Mouse (Mus musculus): Measurements from ENCODE around the gene Apol9a. TPM values are rescaled to one million over a fixed set of nuclear protein-coding genes. Genes with fewer than 3 reads are reported as not detected.

The Apol9a gene
- polyA plus RNA-seq, 1 experiment from 2014 or later: not detected

DNA sequence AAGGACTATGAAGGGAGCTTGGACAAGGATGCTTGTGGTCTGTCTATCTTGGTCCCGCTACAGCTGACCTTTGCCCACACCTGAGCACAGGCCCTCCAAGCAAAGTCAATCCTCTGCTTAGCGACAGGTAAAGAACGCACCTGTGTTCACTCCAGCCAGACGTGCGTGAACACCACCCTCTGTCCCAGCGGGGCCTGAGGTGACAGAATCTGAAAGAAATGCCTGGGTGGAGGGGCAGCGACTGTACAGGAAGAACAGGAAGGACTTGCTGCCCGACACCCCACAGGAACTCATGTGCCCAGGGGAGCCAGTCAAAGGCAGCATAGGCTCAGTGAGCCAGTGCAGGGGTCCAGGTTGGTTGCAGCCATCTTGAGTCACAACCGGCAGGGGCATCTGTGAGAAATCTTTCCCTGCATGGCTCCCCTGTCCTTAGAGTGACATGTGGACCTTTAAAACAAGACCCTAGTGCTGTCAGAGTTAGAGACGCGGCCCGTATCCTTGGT, 42.1 kb downstream of the Apol9a start:
- no peaks in the 10 kb centered on the region for H3K36me3 ChIP-seq
- no peaks in the 10 kb centered on the region for H3K9me3 ChIP-seq
- 84% methylated on average over 12 of the region's 12 CpGs for WGBS
- H3K27me3 ChIP-seq: no peaks in the 10 kb centered on the region
- no peak overlapping the region for H3K4me3 ChIP-seq
- ATAC-seq (ENCODE audit: low FRiP score): no peak
- H3K4me2 ChIP-seq: peak overlapping the region; percentile 29; the same call in 1 of the 2 replicates
- peak overlapping the region; percentile 50; the same call in 1 of the 2 replicates for H3K27ac ChIP-seq
- peak overlapping the region; percentile 57; the same call in 1 of the 2 replicates for H3K9ac ChIP-seq
- H3K4me1 ChIP-seq (replicated peaks): peaks cover 34% of the 10 kb centered on the region

DNA sequence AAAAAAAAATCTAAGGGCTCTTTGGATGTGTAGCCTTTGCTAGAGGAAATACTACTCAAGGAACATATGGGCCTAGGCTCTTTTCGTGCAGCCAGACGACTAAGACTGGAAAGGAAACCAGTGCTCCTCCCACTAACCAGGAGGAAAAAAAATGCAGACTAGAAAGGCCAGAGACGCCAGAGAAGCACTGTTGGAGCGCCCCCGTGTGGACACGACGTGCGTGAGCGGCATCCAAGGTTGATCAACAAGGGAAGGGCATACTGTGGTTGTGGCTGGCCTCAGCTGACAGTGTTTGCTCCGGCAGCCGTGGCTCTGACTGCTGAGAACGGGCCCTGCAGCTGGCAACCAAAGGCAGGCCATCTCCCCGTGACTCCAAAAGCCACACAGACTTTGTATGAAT, 42.8 kb downstream of the Apol9a start:
- no peaks in the 10 kb centered on the region for H3K36me3 ChIP-seq
- peak overlapping the region; percentile 29; the same call in 1 of the 2 replicates for H3K4me2 ChIP-seq
- no peak overlapping the region for H3K4me3 ChIP-seq
- H3K4me1 ChIP-seq (replicated peaks): peaks cover 42% of the 10 kb centered on the region
- H3K27ac ChIP-seq: peak overlapping the region; percentile 82
- H3K9me3 ChIP-seq: no peaks in the 10 kb centered on the region
- 0 out of 2 replicates have a peak overlapping the region, but pooled peaks have one; percentile 57 for H3K9ac ChIP-seq
- under 1% methylated on average over 13 of the region's 13 CpGs for WGBS
- peak; percentile 64; the same call in 1 of the 2 replicates for ATAC-seq (ENCODE audit: low FRiP score)
- H3K27me3 ChIP-seq: no peaks in the 10 kb centered on the region

DNA sequence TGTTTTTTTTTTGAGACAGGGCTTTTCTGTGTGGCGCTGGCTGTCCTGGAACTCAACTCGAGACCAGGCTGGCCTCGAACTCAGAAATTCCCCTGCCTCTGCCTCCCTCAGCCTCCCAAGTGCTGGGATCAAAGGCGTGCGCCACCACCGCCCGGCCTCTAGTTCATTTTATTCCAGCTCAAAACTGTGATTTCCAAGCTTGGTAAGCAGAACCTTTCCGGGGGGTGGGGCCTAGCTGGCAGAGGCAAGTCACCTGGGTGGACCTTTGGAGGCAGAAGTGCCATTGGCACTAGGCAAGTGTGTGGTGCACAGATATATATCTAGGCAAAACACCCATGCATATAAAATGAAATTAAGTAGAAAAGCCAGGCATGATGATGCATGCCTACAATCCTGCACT, 43.4 kb downstream of the Apol9a start:
- Histone ChIP-seq H3K4me3 (no peak overlapping the region), H3K4me1 (replicated peaks) (peaks cover 48% of the 10 kb centered on the region), H3K9ac (no peak overlapping the region), H3K27ac (peak overlapping the region; percentile 82), H3K9me3 (no peaks in the 10 kb centered on the region), H3K36me3 (no peaks in the 10 kb centered on the region), H3K27me3 (no peaks in the 10 kb centered on the region), H3K4me2 (no peak overlapping the region)
- 42% methylated on average over 8 of the region's 8 CpGs for WGBS
- no peak for ATAC-seq (ENCODE audit: low FRiP score)

DNA sequence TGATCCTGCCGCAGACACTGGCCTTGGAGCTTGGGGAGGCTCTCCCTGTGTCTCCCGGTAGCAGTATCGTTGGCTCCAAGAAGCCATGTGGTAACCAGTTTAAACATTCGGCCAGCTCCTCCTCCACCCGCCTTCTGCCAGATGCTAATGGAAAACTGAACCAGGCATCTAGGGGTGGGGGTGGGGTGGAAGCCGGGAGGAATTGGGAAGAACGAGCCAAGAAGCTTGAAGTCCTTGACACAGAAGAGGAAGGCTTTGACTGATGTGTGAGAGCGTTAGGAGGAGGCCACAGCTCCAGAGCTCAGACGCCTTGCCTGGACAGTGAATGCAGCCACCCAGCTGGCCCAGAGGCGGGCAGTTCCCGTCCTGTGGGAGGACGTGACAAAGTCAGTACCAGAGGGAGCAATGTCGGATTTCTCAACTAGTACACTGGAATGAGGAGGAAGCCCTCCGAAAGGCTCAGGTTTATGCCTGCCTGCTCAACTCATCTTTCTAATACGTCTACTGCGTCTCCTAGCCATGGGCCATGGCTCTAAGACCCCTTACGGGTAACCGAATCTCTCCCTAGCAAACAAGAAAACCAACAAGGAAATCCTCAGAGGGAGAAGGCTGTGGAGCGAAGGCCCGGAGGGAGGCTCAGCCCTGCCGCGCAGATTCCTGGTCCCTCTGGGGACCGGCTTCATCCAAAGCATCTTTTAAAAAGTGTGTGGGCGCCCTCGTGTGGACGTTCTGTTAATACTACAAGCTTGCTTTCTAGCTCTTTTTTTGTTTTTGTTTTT, 44.0 kb downstream of the Apol9a start:
- Histone ChIP-seq H3K36me3 (no peaks in the 10 kb centered on the region), H3K4me2 (peak overlapping the region; percentile 60), H3K27ac (peak overlapping the region; percentile 82), H3K9me3 (no peaks in the 10 kb centered on the region), H3K9ac (peak overlapping the region; percentile 60), H3K4me3 (peak overlapping the region; percentile 33), H3K27me3 (no peaks in the 10 kb centered on the region), H3K4me1 (replicated peaks) (peaks cover 50% of the 10 kb centered on the region)
- peak; percentile 62; the same call in 1 of the 2 replicates for ATAC-seq (ENCODE audit: low FRiP score)
- 2% methylated on average over 26 of the region's 26 CpGs for WGBS

DNA sequence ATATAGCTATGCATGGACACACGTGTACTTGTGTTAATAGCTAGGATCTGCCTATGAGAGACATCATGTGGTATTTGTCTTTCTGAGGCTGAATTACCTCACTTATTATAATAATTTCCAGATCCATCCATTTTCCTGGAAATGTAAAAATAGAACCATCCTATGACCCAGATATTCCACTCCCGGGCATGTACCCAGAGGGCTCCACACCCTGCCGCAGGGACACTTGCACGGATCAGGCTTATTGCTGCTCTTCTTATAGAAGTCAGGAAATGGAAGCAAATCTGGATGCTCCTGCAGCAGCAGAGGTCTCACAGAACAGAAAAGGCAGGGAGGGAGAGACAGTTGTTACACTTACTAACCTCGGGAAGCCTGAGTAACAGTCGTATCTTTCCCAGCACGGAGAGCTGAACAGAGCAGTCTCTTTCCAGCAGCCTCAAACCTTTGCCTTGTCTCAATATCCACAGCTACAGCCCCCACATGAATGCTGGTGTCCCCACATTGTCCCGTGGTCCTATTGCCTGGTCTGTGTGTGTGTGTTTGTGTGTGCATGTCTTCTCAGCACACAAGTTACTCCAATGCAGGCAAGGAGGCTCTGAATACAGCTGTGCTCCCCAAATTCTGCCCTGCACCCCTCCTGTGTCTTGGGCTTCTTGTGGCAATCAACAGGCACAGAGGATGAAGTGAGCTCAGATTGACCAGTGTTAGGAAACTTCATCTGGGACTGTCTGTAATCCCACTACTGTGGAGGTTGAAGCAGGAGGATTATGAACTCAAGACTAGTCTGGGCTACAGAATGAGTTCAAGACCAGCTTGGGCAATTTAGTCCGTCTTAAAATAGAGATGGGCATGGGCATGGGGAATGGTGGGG, 45.0 kb downstream of the Apol9a start:
- H3K27ac ChIP-seq: peak overlapping the region; percentile 82
- H3K27me3 ChIP-seq: no peaks in the 10 kb centered on the region
- peak overlapping the region; percentile 60 for H3K4me2 ChIP-seq
- peaks cover 50% of the 10 kb centered on the region for H3K4me1 ChIP-seq (replicated peaks)
- WGBS: 59% methylated on average over 9 of the region's 9 CpGs
- no peak overlapping the region for H3K4me3 ChIP-seq
- H3K36me3 ChIP-seq: no peaks in the 10 kb centered on the region
- no peak overlapping the region; the same call in 1 of the 2 replicates for H3K9ac ChIP-seq
- ATAC-seq (ENCODE audit: low FRiP score): no peak
- no peaks in the 10 kb centered on the region for H3K9me3 ChIP-seq

DNA sequence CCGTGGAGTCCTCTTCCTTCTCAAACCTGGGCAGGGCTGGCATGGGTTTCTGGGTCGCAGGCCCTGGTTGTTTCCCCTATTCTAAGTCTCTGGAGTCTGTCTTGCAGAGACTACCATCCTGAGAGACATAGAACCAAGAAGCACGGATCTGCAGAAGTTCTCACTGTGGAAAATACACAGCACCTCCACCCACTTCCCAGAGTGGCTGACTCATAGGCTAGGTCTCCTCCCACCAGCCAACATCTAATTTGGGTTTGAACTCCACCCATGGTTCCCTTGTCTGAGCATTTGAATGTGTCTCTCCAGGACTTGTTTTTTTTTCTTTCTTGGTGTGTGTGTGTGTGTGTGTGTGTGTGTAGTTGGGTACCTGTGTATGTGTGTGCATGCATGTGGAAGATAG, 46.9 kb downstream of the Apol9a start:
- no peak for ATAC-seq (ENCODE audit: low FRiP score)
- H3K4me1 ChIP-seq (replicated peaks): peaks cover 56% of the 10 kb centered on the region
- no peak overlapping the region for H3K9ac ChIP-seq
- H3K36me3 ChIP-seq: no peaks in the 10 kb centered on the region
- H3K4me3 ChIP-seq: no peak overlapping the region
- no peaks in the 10 kb centered on the region for H3K9me3 ChIP-seq
- peak overlapping the region; percentile 74 for H3K27ac ChIP-seq
- 74% methylated on average over 3 of the region's 3 CpGs for WGBS
- H3K27me3 ChIP-seq: no peaks in the 10 kb centered on the region
- H3K4me2 ChIP-seq: no peak overlapping the region

DNA sequence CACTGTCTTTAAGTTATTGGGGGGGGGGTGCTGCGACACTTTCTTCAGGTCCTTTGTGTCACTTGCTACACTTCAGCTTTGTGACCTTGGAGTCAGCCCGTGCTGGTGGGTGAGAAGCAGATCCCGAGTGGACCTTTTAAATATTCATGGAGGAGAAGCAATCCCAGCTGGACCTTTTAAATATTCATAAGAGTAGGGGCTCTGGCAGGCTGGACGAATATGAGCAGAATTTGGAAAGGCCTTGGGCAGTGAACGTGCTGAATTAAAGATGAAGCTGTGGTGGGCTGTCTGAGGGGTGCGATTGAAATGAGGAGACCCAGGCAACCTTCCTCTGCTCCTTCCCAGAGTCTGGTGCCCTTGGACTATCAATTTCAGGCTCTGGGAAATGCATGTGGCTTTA, 47.4 kb downstream of the Apol9a start:
- no peak for ATAC-seq (ENCODE audit: low FRiP score)
- H3K9me3 ChIP-seq: no peaks in the 10 kb centered on the region
- 13% methylated on average over 6 of the region's 6 CpGs for WGBS
- no peak overlapping the region for H3K4me3 ChIP-seq
- no peak overlapping the region for H3K4me2 ChIP-seq
- H3K9ac ChIP-seq: no peak overlapping the region
- H3K27me3 ChIP-seq: no peaks in the 10 kb centered on the region
- H3K27ac ChIP-seq: peak overlapping the region; percentile 74
- no peaks in the 10 kb centered on the region for H3K36me3 ChIP-seq
- H3K4me1 ChIP-seq (replicated peaks): peaks cover 55% of the 10 kb centered on the region

DNA sequence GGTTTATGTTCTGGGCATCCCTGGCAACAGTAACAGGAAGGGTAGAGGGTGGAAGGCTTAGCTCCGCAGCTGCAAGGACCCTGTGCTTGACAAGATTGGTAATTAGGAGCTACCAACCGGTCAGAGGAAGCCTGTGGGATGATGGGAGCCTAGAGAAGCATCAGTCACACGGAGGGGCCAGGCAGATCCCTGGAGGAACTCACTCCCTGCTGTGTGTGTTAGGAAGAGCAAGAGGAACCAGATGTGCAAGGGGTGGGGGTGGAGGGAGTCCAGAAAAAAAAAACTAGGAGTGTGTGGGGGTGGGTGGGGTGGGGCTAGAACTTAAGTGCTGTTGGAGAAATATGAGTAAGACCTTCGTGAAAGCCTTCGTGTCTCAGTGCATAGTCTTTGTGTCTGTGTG, 48.0 kb downstream of the Apol9a start:
- Histone ChIP-seq H3K9me3 (no peaks in the 10 kb centered on the region), H3K36me3 (no peaks in the 10 kb centered on the region), H3K27me3 (no peaks in the 10 kb centered on the region), H3K4me1 (replicated peaks) (peaks cover 53% of the 10 kb centered on the region), H3K4me3 (no peak overlapping the region), H3K27ac (peak overlapping the region; percentile 63), H3K4me2 (no peak overlapping the region), H3K9ac (no peak overlapping the region)
- no peak for ATAC-seq (ENCODE audit: low FRiP score)
- WGBS: 34% methylated on average over 5 of the region's 5 CpGs

DNA sequence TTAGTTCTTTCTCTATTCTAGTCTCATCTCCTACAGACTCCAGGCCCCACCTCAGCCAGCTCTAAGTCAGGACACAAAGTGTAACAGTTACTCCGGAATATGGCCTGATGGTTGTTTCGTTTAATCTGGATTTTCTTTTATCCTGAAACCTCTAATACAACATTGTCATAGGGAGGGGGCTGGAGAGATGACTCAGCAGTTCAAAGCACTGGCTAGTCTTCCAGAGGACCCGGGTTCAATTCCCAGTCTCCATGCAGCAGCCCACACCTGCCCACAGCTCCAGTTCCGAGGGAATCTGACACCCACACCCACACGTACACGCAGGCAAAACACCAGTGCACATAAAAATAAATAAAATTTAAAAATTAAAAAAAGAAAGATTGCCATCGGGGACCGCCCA, 51.0 kb downstream of the Apol9a start:
- H3K27ac ChIP-seq: peak overlapping the region; percentile 79

DNA sequence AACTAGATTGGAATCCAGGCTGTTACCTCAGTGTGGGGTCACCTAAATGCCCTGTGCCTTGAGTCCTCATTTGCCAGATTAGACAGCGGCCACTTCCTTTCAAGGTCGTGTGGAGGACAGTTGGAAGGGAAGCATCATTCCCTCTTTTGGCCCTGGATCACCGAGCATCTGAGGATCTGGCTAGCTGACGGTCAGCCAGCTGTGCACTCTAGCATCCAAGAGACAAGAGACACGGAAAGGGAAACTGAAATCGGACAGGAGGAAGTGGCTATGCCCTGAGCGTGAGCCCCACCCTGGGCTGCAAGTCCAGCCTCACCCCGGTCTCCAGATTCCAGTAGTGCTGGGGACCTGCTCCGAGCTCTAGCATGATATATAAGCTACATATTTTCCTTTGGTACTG, 51.4 kb downstream of the Apol9a start:
- H3K27me3 ChIP-seq: no peaks in the 10 kb centered on the region
- no peak for ATAC-seq (ENCODE audit: low FRiP score)
- H3K9ac ChIP-seq: peak overlapping the region; percentile 75
- peak overlapping the region; percentile 53 for H3K4me2 ChIP-seq
- 65% methylated on average over 9 of the region's 9 CpGs for WGBS
- H3K27ac ChIP-seq: peak overlapping the region; percentile 79
- peaks cover 57% of the 10 kb centered on the region for H3K4me1 ChIP-seq (replicated peaks)
- H3K4me3 ChIP-seq: no peak overlapping the region
- no peaks in the 10 kb centered on the region for H3K36me3 ChIP-seq
- H3K9me3 ChIP-seq: no peaks in the 10 kb centered on the region

More for the DNA sequence above, 51.0 kb downstream of the Apol9a start:
- no peaks in the 10 kb centered on the region for H3K9me3 ChIP-seq
- H3K27me3 ChIP-seq: no peaks in the 10 kb centered on the region
- no peaks in the 10 kb centered on the region for H3K36me3 ChIP-seq
- peaks cover 53% of the 10 kb centered on the region for H3K4me1 ChIP-seq (replicated peaks)
- H3K4me3 ChIP-seq: no peak overlapping the region
- ATAC-seq (ENCODE audit: low FRiP score): no peak
- H3K4me2 ChIP-seq: no peak overlapping the region
- no peak overlapping the region for H3K9ac ChIP-seq
- 95% methylated on average over 8 of the region's 8 CpGs for WGBS

DNA sequence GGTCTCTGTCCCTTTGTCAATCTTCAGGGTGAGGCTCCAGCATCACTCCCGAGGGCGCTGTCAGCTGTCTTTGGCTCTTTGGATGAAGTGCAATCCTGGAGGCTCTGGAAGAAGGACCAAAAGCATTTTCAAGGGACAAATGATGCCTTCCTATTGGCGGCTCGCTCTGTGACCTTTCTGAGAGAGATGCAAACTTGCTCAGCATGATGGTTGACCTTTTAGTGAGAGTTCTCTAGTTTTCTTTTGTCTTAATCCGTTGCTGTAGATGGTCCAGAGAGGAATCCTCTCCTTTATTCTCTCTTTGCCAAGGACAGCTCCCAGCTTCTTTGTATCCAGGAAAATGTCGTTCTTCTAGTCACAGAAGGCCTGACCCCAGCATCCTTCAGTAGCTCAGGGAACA, 51.9 kb downstream of the Apol9a start:
- peak overlapping the region; percentile 31 for H3K4me3 ChIP-seq
- no peaks in the 10 kb centered on the region for H3K9me3 ChIP-seq
- peaks cover 60% of the 10 kb centered on the region for H3K4me1 ChIP-seq (replicated peaks)
- WGBS: 10% methylated on average over 6 of the region's 6 CpGs
- ATAC-seq (ENCODE audit: low FRiP score): peak; percentile 22; the same call in 1 of the 2 replicates
- peak overlapping the region; percentile 79 for H3K27ac ChIP-seq
- H3K9ac ChIP-seq: peak overlapping the region; percentile 75
- peak overlapping the region; percentile 53 for H3K4me2 ChIP-seq
- no peaks in the 10 kb centered on the region for H3K27me3 ChIP-seq
- H3K36me3 ChIP-seq: no peaks in the 10 kb centered on the region

Data from hindbrain, embryonic 13.5 days (tissue).